Mouse (Mus musculus): ENCODE measurements around the gene Nfix. TPM values are rescaled to one million over a fixed set of nuclear protein-coding genes. Genes with fewer than 3 reads are reported as not detected.

The Nfix gene
- total RNA-seq, 2 experiments from 2014 or later, result 276 to 280 TPM

GRCm38 (mm10) chr8:84711312-84711711, 88.8 kb downstream of the Nfix start:
- intact Hi-C loops (cut with DNase I), result no loop called here
- no peak for DNase-seq

- no peak for DNase-seq
These were observed 90.2 kb downstream of the Nfix start for GRCm38 (mm10) chr8:84709931-84710330.

DNA sequence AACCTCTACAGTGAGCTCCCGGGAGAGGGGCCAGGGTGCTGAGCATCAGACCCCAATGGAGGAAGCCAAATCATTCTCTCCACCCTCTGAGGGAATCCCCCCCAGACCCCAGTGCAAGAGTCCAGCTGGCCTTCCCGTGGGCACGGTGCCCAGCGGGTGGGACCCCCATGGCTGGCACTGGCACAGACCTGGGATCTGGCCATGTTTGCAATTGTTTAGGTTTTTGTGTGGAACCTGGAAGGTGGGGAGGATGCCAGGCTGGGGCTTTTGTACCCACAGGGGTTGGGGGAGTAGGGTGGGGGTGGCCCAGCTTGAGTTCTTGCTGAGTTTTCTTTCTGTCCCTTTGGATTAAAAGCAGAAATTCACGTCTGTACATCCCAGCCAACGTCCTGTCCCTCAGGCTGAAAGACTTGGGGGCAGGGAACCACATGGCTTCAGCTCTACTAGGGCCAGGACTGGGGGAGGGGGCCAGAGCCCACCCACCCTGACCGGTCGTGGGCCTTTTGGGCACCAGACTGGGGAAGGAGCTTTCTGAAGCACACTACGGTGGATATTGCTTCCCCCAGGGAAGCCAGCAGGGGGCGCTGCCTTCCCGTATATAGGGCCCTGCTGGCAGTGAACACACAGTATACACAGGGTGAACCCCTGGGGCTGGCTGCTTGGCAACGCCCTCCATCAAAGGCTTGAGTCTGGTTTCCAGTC, 91.2 kb downstream of the Nfix start:
- intact Hi-C loops (cut with DNase I), result loop anchor here (1.0 to 2.0 kb wide), 3 partner anchors 14 to 102 kb away; partner anchors contain the start of gene G430095P16Rik
- DNase-seq, result peak; percentile 90 to 92

More at GRCm38 (mm10) chr8:84709931-84710330, 90.2 kb downstream of the Nfix start:
- intact Hi-C loops (cut with DNase I), result loop anchor here (1.0 to 2.0 kb wide), 3 partner anchors 13 to 101 kb away; partner anchors contain the start of gene G430095P16Rik

DNA sequence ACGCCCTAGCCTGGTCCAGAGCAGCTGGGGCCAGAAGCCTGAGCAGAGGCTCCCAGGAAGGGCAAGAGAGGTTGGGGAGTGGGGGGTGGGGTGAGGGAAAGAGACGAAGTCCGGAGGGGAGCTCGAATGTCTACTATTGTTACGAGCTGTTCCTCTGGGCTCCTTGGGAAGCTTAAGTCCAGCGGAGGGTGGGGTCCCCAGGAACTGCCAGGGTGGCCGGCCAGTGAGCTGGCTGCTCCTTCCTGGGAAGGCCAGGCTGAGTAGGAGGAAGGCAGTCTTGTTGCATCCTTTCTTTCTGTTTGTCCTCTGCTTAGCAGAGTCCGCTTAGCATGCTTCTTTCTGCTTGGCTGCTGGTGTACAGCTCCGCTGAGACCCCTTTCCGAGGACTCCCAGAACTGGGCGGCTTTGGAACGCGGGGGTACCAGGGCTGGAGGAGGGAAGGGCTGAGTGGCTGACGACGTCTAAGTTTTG, 92.0 kb downstream of the Nfix start:
- intact Hi-C loops (cut with DNase I), result loop anchor here (2.0 kb wide), 2 partner anchors 15 to 29 kb away; partner anchors contain the start of gene G430095P16Rik
- DNase-seq, result peak in 1 of 2 experiments; percentile 50

GRCm38 (mm10) chr8:84707267-84707883, 92.8 kb downstream of the Nfix start:
- peak in 1 of 2 experiments; percentile 60 for DNase-seq
- intact Hi-C loops (cut with DNase I), result no loop called here

- intact Hi-C loops (cut with DNase I), result no loop called here
- DNase-seq, result peak; percentile 49 to 71
These were observed 93.4 kb downstream of the Nfix start for GRCm38 (mm10) chr8:84706610-84707266.

DNA sequence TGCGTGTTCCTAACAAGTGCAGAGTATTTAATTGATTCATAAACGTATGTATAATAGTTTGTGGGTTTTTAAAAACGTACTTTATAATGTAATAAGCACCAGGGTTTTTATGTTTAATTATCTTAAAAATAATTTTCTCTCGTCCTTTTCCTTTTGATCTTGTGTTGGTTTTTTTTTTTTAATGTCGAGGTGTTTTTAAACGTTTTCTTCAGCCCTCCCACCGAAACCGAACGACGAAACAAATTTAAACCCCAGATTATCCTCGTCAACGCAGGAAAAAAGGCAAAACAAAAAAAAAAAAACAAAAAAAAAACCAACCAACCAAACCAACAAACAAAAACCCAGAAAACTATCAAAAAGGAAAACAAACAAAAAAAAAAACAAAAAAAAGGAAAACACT, 94.2 kb downstream of the Nfix start:
- DNase-seq, result no peak
- intact Hi-C loops (cut with DNase I), result no loop called here

DNA sequence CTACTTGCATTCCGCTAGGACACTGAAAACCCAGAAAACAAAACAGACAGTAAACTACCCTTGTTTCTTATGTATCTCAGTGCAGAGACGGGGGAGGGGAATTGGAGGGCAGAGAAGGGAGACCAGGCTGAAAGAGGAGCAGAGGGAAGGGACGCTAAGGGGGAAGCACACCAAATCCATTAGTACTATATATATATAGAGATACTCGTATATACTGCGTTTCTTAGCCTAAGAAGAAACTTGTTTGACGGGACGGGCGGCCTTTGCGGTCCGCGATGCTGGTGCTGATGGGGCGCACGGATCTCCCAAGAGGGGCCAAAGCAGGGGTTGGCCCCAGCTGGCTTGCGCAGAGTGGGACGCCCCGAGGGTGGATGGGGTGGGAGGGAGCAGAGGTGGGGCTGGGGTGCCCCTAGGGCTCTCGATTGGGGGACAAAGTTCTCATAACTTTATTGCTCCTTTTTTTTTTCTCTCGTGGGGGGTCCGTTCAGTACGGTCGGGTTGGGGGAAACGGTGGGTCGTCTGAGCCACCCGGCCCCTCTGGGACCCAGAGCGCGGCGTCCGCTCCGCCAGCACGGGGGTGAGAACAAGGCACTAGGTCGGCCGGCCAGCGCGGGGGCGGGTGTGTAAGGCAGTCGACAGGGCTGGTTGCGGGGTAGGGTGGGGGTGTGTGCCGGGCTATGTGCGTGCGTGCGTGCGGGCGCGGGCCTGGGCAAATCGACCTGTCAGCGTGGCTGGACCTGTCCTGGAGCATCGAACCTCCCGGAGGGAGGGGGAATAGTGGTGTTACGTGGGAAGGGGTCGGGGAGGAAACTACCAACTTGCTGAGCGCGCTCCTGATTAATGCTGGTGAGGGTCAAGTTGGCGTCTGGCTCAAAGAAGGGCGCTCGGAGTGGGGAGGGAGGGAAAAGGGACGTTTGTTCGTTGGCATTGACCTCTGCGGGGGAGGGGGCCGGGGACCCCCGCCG, 95.0 kb downstream of the Nfix start:
- intact Hi-C loops (cut with DNase I), result loop anchor here (5.0 kb wide), 1 partner anchor 43 kb away; the partner anchor contains the start of gene Ier2
- peak; percentile 58 to 61 for DNase-seq

DNA sequence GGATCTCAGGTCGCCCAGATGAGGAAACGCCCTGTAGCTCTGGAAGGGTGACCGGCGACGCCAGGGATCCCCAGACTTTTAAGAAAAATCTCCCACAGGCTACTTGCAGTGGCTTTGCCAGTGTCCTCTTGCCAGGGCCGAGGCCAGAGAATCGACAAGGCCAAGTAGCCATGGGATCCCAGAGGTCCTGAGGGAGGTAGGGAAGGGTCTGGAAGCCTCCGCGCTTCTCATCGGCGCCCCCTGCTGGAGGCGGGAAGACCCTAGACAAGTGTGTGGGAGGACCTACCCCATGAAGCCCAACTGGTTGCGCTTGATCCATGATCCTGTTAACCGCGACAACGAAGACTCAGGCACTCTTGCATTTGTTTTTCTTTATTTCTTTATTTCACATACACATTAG, 95.8 kb downstream of the Nfix start:
- intact Hi-C loops (cut with DNase I), result loop anchor here (5.0 kb wide), 1 partner anchor 42 kb away; the partner anchor contains the start of gene Ier2
- peak; percentile 90 for DNase-seq

DNA sequence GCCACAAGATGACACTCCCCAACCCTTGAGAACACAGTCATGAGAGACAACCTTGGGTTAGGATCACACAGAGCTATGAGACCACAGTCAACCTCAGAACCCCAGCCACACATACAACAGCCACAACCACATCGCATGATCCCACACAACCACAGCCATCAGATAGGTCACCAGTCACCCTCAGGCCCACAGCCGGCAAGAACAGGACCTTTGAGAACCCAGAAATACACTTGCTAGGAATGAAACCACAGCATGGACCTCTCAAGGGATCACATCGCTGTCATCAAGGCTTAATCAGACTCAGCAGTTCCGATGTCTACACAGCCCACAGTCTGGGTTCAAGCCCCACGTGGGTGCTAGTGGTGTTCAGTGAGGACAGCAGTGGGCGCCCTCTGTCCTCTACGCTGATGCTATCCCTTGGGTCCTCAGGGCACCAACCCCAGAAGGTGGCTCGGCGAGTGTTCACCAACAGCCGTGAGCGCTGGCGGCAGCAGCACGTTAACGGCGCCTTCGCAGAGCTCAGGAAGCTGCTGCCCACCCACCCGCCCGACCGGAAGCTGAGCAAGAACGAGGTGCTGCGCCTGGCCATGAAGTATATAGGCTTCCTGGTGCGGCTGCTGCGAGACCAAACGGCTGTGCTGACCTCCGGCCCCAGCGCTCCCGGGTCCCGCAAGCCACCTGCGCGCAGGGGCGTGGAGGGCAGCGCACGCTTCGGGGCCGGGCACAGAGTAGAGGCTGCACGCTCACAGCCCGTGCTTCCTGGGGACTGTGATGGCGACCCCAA, 96.5 kb downstream of the Nfix start:
- intact Hi-C loops (cut with DNase I), result loop anchor here (5.0 kb wide), 1 partner anchor 41 kb away; the partner anchor contains the start of gene Ier2
- peak in 1 of 2 experiments; percentile 35 for DNase-seq

GRCm38 (mm10) chr8:84702963-84703465, 97.1 kb downstream of the Nfix start:
- DNase-seq, result no peak
- intact Hi-C loops (cut with DNase I), result loop anchor here (5.0 kb wide), 1 partner anchor 41 kb away; the partner anchor contains the start of gene Ier2

DNA sequence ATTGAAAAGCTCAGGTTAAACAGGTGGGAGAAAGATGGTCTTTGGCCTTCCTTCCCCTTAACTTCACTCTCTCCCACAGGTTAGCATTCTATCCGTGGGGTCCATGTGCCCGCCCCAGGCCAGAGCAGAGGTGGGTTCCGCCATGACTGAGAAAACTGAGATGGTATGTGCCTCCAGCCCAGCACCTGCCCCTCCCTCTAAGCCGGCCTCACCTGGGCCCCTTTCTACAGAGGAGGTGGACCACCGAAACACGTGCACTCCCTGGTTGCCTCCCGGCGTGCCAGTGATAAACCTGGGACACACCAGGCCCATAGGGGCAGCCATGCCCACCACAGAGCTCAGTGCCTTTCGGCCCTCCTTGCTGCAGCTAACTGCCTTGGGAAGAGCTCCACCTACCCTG, 97.6 kb downstream of the Nfix start:
- intact Hi-C loops (cut with DNase I), result loop anchor here (5.0 kb wide), 1 partner anchor 40 kb away; the partner anchor contains the start of gene Ier2

DNA sequence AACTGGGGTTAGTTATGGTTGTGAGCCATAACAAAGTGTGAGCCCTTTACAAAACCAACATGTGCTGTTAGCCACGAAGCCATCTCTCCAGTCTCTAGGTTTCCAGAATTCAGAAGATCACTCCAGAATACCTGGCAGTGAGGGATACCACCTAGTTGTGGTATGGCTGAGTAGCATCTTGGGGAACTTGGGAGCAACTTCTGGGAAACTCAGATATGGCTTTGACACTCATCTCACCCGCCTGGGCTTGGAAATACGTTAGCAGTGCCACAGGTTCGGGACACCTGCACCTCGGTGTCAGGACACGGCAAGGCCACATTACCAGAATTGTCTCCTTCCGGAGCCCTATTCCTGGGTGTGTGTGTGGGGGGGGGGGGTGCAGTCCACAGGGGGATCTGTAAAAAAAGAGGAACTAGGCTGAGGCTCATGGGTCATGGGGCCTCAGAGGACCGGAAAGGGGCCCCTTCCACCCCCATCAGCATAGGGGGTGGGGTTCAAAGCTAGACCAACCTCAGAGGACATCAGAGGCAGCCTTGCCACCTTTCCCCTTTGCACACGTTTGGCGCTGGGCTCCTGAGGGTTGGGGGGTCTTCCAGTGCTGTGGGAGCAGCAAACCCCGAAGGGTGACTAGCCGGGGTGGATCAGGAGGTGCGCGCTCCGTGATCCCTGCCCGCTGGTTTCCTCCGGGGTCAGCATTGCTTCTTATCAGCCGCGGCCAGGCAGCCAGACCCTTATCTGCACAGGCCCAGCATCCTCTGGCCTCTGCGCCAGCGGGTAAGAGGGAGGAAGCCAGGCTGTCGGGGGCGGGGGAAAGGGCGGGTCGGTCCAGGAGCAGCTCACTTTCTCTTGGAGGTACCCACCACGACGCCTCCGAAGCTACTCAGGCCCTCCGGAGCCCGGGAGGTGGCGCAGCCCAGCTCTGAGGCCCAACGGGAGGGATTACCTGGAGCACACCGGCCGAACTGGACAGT, 98.9 kb downstream of the Nfix start, which contains the start of gene Lyl1:
TSS of gene Lyl1 (plus strand) at position 517 of the 971 bp plus-strand sequence.
- DNase-seq, result peak; percentile 78 to 79
- intact Hi-C loops (cut with DNase I), result loop anchor here (5.0 kb wide), 1 partner anchor 39 kb away; the partner anchor contains the start of gene Ier2

More for the DNA sequence above, 97.6 kb downstream of the Nfix start:
- DNase-seq, result peak in 1 of 2 experiments; percentile 14

GRCm38 (mm10) chr8:84700526-84700925, 99.6 kb downstream of the Nfix start:
- intact Hi-C loops (cut with DNase I), result loop anchor here (5.0 kb wide), 1 partner anchor 38 kb away; the partner anchor contains the start of gene Ier2

GRCm38 (mm10) chr8:84699861-84700322, 100.3 kb downstream of the Nfix start:
- peak; percentile 76 to 77 for DNase-seq
- intact Hi-C loops (cut with DNase I), result loop anchor here (2.0 to 5.0 kb wide), 2 partner anchors 38 to 113 kb away; partner anchors contain the start of gene Ier2

More at GRCm38 (mm10) chr8:84700526-84700925, 99.6 kb downstream of the Nfix start:
- no peak for DNase-seq

- DNase-seq, result peak; percentile 69 to 76
- intact Hi-C loops (cut with DNase I), result loop anchor here (2.0 kb wide), 1 partner anchor 114 kb away; no protein-coding TSS in a partner anchor
These were observed 101.2 kb downstream of the Nfix start for GRCm38 (mm10) chr8:84698929-84699401.

Data from heart, postnatal 14 days (tissue).